Mouse (Mus musculus) layer of hippocampus, postnatal 25 days (tissue): Measurements from ENCODE around the gene Tmem91. TPM values are rescaled to one million over a fixed set of nuclear protein-coding genes. Genes with fewer than 3 reads are reported as not detected.
"Not testable (repeated sequence)": the region's sequence is repeated elsewhere in the genome, so short reads cannot be mapped to it uniquely, and the experiment has no call there.

Source experiments
- DNase-seq, 2 experiments: peaks; one replicate each; pipeline ENCODE4 v3.0.0; 2022; ENCODE audit warnings: mixed read lengths in 2 of 2, low spot score in 1 of 2; ENCODE audit errors: extremely low spot score in 1 of 2
- total RNA-seq, 2 experiments: library from RNA; stranded (reverse); gene quantifications; 2 replicates each; pipeline ENCODE4 v1.2.3; 2021

Tmem91 gene
- 10 to 100 TPM; 12.7 to 16.5 TPM for total RNA-seq

GRCm38 (mm10) chr7:25674719-25675300, at the start of gene Tmem91:
Tmem91 (minus strand) TSS chr7:25675166.
- no peak for DNase-seq

GRCm38 (mm10) chr7:25721776-25722175, 46.8 kb upstream of the Tmem91 start:
- not testable (repeated sequence) for DNase-seq

- no peak for DNase-seq
Measured at GRCm38 (mm10) chr7:25720760-25721159, 45.8 kb upstream of the Tmem91 start.

GRCm38 (mm10) chr7:25719761-25720610, 45.0 kb upstream of the Tmem91 start:
- DNase-seq, result peak; percentile 73 to 91

GRCm38 (mm10) chr7:25718788-25719417, 43.9 kb upstream of the Tmem91 start, which contains the start of gene Ccdc97:
Ccdc97 (minus strand) TSS chr7:25719088.
- DNase-seq, result peak; percentile 89 to 93

GRCm38 (mm10) chr7:25717478-25717877, 42.5 kb upstream of the Tmem91 start:
- no peak for DNase-seq

- DNase-seq, result no peak
Measured at GRCm38 (mm10) chr7:25715731-25716271, 40.8 kb upstream of the Tmem91 start.

- DNase-seq, result no peak
Measured at GRCm38 (mm10) chr7:25714581-25714980, 39.6 kb upstream of the Tmem91 start.

GRCm38 (mm10) chr7:25712801-25713200, 37.8 kb upstream of the Tmem91 start:
- no peak for DNase-seq

GRCm38 (mm10) chr7:25711731-25712197, 36.8 kb upstream of the Tmem91 start:
- no peak for DNase-seq

- no peak for DNase-seq
Measured at GRCm38 (mm10) chr7:25711165-25711564, 36.2 kb upstream of the Tmem91 start.

GRCm38 (mm10) chr7:25710519-25711130, 35.7 kb upstream of the Tmem91 start:
- no peak for DNase-seq

- DNase-seq, result no peak
Measured at GRCm38 (mm10) chr7:25709961-25710360, 35.0 kb upstream of the Tmem91 start.

GRCm38 (mm10) chr7:25707581-25708292, 32.8 kb upstream of the Tmem91 start:
- DNase-seq, result no peak

- DNase-seq, result no peak
Measured at GRCm38 (mm10) chr7:25706578-25707170, 31.7 kb upstream of the Tmem91 start.

- DNase-seq, result no peak
Measured at GRCm38 (mm10) chr7:25705801-25706251, 30.9 kb upstream of the Tmem91 start.

GRCm38 (mm10) chr7:25704716-25705364, 29.9 kb upstream of the Tmem91 start:
- DNase-seq, result no peak

- DNase-seq, result no peak
Measured at GRCm38 (mm10) chr7:25703793-25704494, 29.0 kb upstream of the Tmem91 start.
